Mouse (Mus musculus) gastrocnemius, postnatal 4 days (tissue): ENCODE results near the gene Nexn. TPM values are rescaled to one million over a fixed set of nuclear protein-coding genes. Genes with fewer than 3 reads are reported as not detected.
"Not testable (repeated sequence)": the region's sequence is repeated elsewhere in the genome, so short reads cannot be mapped to it uniquely, and the experiment has no call there.

Experiments used
- DNase-seq, 2 experiments: peaks; one replicate each; pipeline ENCODE4 v3.0.0; 2021 to 2022; ENCODE audit warnings: low spot score in 2 of 2, mixed read lengths in 2 of 2
- total RNA-seq, 2 experiments: library from RNA; stranded (reverse); gene quantifications; 2 replicates each; pipeline ENCODE4 v1.2.3; 2021

Gene Nexn
- total RNA-seq, 2 experiments from 2014 or later: 201 to 279 TPM

DNA sequence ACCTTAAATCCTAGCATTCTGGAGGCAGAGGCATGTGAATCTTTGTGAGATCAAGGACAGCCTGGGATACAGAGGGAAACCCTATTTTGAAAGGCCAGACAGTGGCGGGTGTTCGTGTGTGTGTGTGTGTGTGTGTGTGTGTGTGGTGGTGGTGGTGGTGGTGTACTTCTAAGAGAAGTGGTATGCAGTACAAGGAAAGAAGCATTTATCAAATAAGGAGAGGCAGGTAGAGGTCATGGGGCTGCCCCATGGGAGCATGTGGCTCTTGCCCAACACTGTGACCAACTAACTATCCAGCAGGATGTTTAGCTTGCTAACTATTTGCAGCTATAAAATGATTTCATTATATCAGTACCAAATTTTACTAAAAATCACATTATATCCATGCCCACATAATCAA, 64.5 kb downstream of the Nexn start:
- DNase-seq: no peak

DNA sequence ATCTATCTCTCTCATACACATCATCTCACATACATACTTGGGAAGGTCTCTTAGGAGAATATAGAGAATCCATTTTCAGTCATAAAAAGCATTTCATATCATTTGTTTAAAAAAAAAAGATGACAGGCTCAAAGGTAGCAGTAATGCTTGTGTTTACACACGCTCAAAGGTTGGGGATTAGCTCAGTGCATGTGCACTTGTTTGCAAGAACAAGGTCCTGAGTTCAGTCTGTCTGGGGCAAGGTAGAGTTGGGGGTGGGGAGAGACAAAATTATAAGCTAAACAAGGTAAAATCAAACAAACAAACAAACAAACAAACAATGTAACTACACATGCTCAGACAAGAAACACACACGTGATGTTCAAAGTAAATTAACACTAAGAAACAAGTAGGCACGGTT, 65.0 kb downstream of the Nexn start:
- no peak for DNase-seq

DNA sequence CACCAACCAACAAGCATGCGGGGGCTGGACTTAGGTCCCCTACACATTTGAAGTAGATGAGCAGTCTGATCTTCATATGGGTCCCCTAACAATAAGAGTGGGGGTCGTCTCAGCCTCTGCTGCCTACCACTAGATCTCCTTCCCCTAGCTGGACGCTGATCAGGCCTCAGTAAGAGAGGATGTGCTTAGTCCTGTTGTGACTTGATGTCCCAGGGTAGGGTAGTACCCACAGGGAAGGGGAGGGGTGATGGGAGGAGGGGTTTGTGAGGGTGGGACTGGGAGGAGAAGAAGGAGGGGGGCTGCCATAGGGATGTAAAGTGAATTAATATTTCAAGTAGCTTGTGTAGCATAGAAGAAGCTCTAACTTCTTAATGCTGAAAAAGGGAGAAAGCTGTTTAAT, 67.0 kb downstream of the Nexn start:
- no peak for DNase-seq

DNA sequence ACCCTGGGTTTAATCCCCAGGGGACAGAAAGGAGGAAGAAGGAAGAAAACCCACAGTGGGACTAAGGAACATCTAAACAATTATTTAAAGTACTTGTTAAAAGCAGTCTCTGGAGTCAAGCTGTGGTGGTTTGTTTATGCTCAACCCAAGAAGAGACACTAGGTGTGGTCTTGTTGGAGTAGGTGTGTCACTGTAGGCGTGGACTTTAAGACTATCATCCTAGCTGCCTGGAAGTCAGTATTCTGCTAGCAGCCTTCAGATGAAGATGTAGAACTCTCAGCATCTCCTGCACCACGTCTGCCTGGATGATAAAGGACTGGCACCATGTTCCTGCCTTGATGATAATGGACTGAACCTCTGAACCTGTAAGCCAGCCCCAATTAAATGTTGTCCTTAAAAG, 68.9 kb downstream of the Nexn start:
- not testable (repeated sequence) for DNase-seq

DNA sequence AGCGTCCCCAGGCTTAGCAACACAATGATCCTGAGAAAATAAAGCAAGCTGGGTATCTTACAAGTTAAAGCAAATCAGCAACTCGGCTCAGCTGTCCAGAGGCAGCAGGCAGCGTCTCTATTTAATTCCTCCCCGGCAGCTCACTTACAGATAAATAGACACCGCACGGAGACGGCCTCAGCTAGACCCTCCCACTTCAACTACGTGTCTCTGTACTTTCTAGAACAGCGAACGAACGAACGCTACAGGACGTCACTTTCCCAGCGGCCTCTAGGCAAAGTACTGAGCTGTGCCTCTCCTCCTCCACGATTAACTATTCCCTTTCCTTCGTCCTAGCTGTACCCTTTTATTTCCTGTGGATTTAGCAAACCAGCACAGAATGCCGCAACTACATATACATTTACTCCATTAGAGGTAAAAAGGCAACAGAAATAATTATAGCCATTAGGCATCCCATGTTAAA, 72.5 kb downstream of the Nexn start:
- peak; percentile 52 to 78 for DNase-seq

DNA sequence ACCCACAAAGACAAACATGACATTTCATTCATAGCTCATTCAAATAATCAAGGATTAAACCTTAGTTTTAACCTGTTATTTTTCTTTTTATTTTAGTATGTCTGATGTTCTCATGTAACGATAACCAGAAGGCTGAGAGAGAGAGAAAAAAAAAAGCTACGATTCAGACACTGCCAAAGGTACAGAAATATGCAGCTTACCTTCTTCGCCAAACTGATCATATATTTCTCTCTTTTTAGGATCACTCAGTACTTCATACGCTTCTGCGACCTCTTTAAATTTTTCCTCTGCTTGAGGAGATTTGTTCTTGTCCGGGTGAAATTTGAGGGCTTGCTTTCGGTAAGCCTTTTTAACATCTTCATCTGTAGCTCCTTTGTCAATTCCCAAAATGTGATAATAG, 73.0 kb downstream of the Nexn start:
- DNase-seq: no peak

DNA sequence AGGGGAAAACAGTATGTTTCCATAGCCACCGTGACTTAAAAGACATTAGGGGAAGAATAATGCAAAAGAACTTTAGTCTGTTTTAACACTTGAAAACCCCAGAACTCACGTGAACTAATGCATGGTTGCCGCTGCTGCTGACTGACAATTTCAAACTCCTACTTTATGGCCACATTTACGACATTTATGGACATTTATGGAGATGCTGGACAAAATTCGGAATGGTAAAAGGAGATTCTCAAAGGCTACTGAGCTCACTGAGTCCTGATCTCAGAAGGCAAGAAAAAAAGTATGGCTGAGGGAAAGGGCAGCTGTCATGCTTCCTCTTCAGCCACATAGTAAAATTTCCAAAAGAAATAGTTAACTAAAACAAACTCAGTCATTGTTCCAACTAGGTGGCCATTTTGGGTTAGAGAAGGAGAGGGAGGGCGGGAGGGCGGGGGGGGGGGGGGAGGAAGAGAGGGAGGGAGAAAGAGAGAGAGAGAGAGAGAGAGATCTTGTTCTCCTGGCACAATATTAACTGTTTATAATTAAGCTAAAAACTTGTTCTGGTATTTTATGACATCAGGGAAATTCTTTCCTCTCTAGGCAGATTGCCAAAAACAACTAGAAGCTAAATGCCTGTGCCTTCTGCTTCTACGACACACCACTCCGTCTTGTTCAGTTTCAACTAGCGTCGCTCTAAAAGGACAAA, 73.8 kb downstream of the Nexn start:
- no peak for DNase-seq

DNA sequence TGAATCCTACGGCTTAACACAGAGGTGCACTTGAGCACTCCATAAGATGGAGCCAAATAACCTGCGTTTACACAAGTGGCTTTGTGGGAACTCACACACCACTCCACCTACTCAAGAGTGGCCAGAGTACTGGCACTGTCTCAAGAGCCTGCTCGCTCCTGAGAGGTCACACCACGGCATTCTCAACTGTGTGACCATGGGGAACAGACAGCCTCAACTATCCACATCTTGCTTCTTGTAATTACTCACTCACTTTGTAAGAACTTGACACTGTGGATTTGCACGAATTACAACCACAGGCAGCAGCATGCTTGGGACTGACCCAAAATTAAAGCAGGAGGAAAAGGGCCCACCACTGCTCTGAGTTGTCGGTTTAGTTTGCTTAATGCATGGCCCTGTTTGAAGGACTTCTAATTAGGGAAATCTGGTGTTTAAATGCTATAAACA, 74.3 kb downstream of the Nexn start:
- no peak for DNase-seq

DNA sequence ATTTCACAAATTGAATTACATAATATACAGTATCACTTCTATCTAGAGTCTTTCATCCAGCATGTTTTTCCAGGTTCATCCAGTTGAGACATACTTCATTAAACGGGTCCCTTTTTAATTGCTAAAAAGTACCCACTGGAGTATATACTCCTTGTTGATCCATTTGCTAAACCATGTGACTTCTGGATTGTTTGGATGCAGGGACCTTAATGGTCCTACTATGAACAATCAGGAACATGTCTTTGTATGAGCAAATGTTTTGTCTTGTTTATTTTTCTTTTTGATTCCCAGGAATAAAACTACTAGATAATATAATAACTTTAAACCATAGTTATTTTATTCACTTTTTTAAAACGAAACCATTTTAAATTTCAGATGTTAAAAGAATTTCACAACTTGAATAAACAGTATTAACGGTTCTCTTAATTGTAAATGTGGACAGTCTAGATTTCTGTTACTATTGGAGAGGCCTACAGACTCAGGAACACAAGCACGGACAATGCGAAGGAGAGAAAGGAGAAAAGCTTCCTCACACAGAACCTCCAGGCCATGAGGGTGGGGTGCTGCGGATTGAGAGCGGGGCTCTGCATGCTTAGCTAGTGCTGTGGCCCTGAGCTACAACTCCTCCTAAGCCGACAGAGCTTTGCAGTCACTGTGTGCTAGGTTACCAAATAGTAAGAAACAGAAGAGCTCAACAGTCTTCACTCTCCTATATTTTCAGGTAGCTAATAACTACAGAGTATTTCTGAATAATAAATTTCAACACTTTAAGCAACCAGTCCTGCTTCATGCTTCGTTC, 75.3 kb downstream of the Nexn start:
- no peak for DNase-seq

DNA sequence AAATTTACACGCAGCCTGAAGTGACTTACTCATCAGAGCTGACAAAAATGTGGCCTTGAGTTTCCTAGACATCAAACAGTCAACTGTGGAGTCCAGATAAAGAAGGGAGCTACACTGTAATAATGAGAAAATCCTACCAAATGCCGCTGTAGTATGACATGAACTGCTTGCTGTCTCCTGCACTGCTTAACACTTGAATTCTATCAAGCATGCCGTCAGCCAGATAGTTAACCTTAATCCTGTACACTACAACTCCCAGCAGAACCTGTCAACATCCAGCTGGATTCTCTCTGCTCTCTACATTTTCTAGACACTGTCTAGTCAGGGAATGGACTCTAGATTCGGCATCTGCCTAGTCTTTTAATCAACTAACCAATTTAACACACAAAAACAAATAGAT, 76.8 kb downstream of the Nexn start:
- no peak for DNase-seq

Other genes with a start within 250 kb of the Nexn start
- gene Gipc2, start 100.1 kb downstream of the Nexn start, total RNA-seq: 1 to 10 TPM in 1 of 2 experiments, under 1 TPM in 1; 0.86 to 1.4 TPM
- 10 to 100 TPM; 65.3 to 87.7 TPM for gene Dnajb4, start 56.0 kb downstream of the Nexn start, total RNA-seq
- 100 to 1,000 TPM; 105 to 116 TPM for gene Fubp1, start 55.9 kb downstream of the Nexn start, total RNA-seq
- 1 to 10 TPM; 8.4 TPM for gene Miga1, start 74.1 kb upstream of the Nexn start, total RNA-seq
- gene Usp33, start 80.1 kb upstream of the Nexn start, total RNA-seq: 10 to 100 TPM; 29.9 to 32.3 TPM
- gene Zzz3, start 129.1 kb upstream of the Nexn start, total RNA-seq: 10 to 100 TPM; 30.1 to 35.8 TPM